Mouse (Mus musculus): ENCODE measurements around the gene Gm4907.
"Not testable (repeated sequence)": the region's sequence is repeated elsewhere in the genome, so short reads cannot be mapped to it uniquely, and the experiment has no call there.

Gm4907 gene

GRCm38 (mm10) chrX:23882253-23882652 lies at the start of gene Gm4907:
TSS of gene Gm4907 (plus strand) at chrX:23882553.
- DNase-seq (ENCODE audit: extremely low read depth, low read depth, low spot score) = not testable (repeated sequence)

- DNase-seq (ENCODE audit: extremely low read depth, low read depth, low spot score) = not testable (repeated sequence)
Measured at GRCm38 (mm10) chrX:23833784-23834183, 48.6 kb upstream of the Gm4907 start.

GRCm38 (mm10) chrX:23840921-23841320 lies 41.4 kb upstream of the Gm4907 start:
- DNase-seq (ENCODE audit: extremely low read depth, low read depth, low spot score) = no peak

GRCm38 (mm10) chrX:23954161-23954560 lies 71.8 kb downstream of the Gm4907 start:
- no peak for DNase-seq (ENCODE audit: extremely low read depth, low read depth, low spot score)
